Mouse (Mus musculus) bone marrow macrophage, adult 2 months (primary cell): ENCODE data around the gene Cdcp2.

Experiments used
- CTCF ChIP-seq: IDR thresholded peaks from 2 replicates; pipeline ENCODE4 v1.5.1; 2012; ENCODE audit warnings: low read depth, mild to moderate bottlenecking, low read length, moderate library complexity
- POLR2A ChIP-seq: IDR thresholded peaks from 2 replicates; pipeline ENCODE4 v1.6.1; 2012; ENCODE audit warnings: mild to moderate bottlenecking, low read depth, low read length, borderline replicate concordance

DNA sequence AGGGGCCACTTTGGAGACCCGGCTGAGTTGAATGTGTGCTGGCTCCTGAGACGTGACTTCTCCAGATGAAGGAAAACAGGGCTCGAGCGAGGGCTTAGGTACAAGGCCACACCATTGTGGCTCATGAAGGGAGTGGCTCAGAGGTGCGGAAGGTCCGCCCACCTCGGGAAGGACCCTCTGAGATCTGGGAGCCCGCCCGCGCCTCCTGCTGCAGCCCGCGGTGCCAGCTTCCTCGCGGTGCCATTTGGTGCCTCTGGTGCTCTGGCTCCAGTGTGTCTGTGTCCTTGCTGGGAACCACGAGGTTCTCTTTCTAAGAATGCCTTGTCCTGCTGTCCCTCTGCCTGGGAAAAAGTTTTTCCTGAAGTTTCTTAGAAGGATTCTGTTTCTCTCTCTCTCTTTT lies 1.2 kb downstream of the Cdcp2 start:
- no peak for TF ChIP-seq POLR2A
- no peak for TF ChIP-seq CTCF
